Mouse (Mus musculus) hindbrain, embryonic 16.5 days (tissue): Measurements from ENCODE around the gene Gtpbp1. TPM values are rescaled to one million over a fixed set of nuclear protein-coding genes. Genes with fewer than 3 reads are reported as not detected.

Experiments
- ATAC-seq: fragments of 200-750 bp; cut with Nextera tagmentation; 2 replicates; pipeline ENCODE4 v1.8.0; 2017; ENCODE audit warnings: moderate TSS enrichment, moderate library complexity
- H3K27ac ChIP-seq: fragments of 300-500 bp; sonication (generic); 2 replicates; pipeline ENCODE4 v1.5.1; 2014; ENCODE audit warnings: low read depth, mild to moderate bottlenecking, control low read depth, low read length, moderate library complexity
- H3K27me3 ChIP-seq: fragments of 300-500 bp; sonication (generic); replicated peaks from 2 replicates; pipeline ENCODE4 v1.6.1; 2014; ENCODE audit warnings: low read length; ENCODE audit not compliant: control insufficient read depth, insufficient read depth
- H3K36me3 ChIP-seq: fragments of 300-500 bp; sonication (generic); 2 replicates; pipeline ENCODE4 v1.6.1; 2014; ENCODE audit warnings: mild to moderate bottlenecking, low read length, moderate library complexity, mixed read lengths; ENCODE audit not compliant: control insufficient read depth, insufficient read depth
- H3K4me1 ChIP-seq: fragments of 300-500 bp; sonication (generic); 2 replicates; pipeline ENCODE4 v1.6.1; 2014; ENCODE audit warnings: low read depth, low read length; ENCODE audit not compliant: control insufficient read depth, insufficient read depth
- H3K4me2 ChIP-seq: fragments of 300-500 bp; sonication (generic); 2 replicates; pipeline ENCODE4 v1.6.1; 2014; ENCODE audit warnings: mild to moderate bottlenecking, low read length, control low read depth, moderate library complexity
- H3K4me3 ChIP-seq: fragments of 300-500 bp; sonication (generic); 2 replicates; pipeline ENCODE4 v1.5.1; 2014; ENCODE audit warnings: mild to moderate bottlenecking, low read length, control low read depth, moderate library complexity
- H3K9ac ChIP-seq: fragments of 300-500 bp; sonication (generic); 2 replicates; pipeline ENCODE4 v1.6.1; 2014; ENCODE audit warnings: low read depth, mild to moderate bottlenecking, control low read depth, low read length, moderate library complexity
- H3K9me3 ChIP-seq: fragments of 300-500 bp; sonication (generic); 2 replicates; pipeline ENCODE4 v1.6.1; 2014; ENCODE audit warnings: mild to moderate bottlenecking, low read length, moderate library complexity; ENCODE audit not compliant: control insufficient read depth
- WGBS: fragments of 180-500 bp; shearing (Covaris S2); extraction: QIAGEN DNeasy Blood & Tissue Kit; methylation state at CpG from one replicate; pipeline ENCODE4 v1.1.7; 2014; 5-methylcytosine and 5-hydroxymethylcytosine counted together
- polyA plus RNA-seq: library from polyadenylated mRNA; unstranded; fragments of >200 nt; fragmentation: Nextera tagmentation; extraction: Ambion mirVana; gene quantifications from 2 replicates; pipeline ENCODE4 v1.2.1, GENCODE M21; 2015

The Gtpbp1 gene
- polyA plus RNA-seq, 1 experiment from 2014 or later, result 46.0 TPM

DNA sequence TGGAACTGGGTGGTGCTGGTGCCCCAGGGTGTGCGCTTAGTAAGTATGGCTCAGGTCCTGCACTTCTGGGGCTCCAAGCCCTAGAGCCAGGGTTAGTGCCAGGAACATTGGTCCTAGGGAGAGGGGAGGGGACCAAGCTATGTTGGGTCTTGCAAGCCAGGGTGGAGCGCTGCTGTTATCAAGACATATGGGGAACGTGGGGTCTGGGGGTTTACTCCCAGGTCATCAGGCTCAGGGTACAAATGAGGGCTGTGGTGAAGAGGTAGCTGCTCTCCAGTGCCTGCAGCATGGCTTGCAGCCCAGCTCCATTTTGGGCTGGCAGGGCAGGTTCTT is 62.7 kb downstream of the Gtpbp1 start:
- Histone ChIP-seq H3K4me2 (no peak overlapping the region), H3K4me1 (no peaks in the 10 kb centered on the region), H3K4me3 (no peak overlapping the region), H3K9me3 (no peaks in the 10 kb centered on the region), H3K27me3 (no peaks in the 10 kb centered on the region), H3K36me3 (no peaks in the 10 kb centered on the region), H3K9ac (peak overlapping the region; percentile 9; the same call in 1 of the 2 replicates), H3K27ac (no peak overlapping the region)
- ATAC-seq, result peak; percentile 26; the same call in 1 of the 2 replicates
- WGBS, result 90% methylated on average over 3 of the region's 3 CpGs

GRCm38 (mm10) chr15:79753873-79754272 is 63.2 kb downstream of the Gtpbp1 start:
- WGBS, result 54% methylated on average over 4 of the region's 4 CpGs
- no peak for ATAC-seq
- Histone ChIP-seq H3K4me1 (no peaks in the 10 kb centered on the region), H3K4me3 (no peak overlapping the region), H3K9me3 (no peaks in the 10 kb centered on the region), H3K27me3 (no peaks in the 10 kb centered on the region), H3K27ac (no peak overlapping the region), H3K36me3 (no peaks in the 10 kb centered on the region), H3K9ac (peak overlapping the region; percentile 9; the same call in 1 of the 2 replicates), H3K4me2 (no peak overlapping the region)

DNA sequence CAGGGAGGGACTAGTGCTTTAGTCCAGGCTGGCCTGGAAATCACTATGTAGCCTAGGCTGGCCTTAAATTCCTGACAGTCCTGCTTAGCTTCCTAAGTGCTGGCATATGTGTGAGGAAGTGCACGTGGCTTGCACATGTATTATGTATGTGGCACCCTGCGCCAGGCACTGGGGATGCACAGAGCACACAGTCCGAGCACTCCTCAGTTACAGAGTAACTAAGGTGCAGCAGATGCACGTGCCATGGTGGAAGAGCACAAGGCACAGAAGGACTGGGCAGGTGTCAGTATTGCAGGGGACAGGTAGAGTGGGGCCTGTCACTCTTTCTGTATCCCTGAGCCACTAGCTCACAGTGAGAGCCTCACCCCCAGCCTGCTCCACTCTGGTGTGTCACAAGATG is 64.5 kb downstream of the Gtpbp1 start:
- Histone ChIP-seq H3K9ac (no peak overlapping the region), H3K27ac (no peak overlapping the region), H3K27me3 (no peaks in the 10 kb centered on the region), H3K4me3 (no peak overlapping the region), H3K36me3 (no peaks in the 10 kb centered on the region), H3K9me3 (no peaks in the 10 kb centered on the region), H3K4me1 (no peaks in the 10 kb centered on the region), H3K4me2 (no peak overlapping the region)
- 95% methylated on average over 4 of the region's 4 CpGs for WGBS
- no peak for ATAC-seq

DNA sequence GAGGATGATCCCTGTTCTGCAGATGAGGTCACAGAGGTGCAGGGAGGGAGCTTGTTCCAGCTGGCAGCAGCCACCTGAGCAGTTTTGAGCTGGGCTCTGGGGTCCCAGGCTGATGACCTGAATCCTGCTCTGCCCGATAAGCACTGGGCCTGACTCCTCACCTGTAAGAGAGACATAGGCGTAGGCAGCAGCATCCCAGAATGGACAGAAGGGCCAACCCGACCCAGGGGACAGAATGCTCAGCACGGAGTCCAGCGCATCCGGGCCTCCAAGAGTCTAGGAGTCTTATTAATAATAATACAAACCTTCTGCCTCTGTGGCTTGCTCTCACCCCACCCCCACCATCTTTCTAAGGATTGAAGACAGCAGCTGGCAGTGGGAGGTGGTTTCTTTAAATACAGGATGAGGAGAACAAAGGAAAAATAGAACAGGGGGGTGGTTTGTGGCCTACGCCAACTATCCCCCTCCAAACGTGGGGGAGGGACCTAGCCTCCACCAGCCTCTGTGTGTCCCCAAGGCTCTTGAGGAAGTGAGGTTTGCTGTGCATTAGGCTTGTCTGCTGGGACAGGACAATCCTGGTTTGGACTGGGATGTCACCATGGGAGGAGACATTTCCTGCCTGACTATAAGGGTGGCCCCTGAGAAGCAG is 65.5 kb downstream of the Gtpbp1 start:
- H3K9ac ChIP-seq, result no peak overlapping the region; the same call in 1 of the 2 replicates
- no peak overlapping the region for H3K4me3 ChIP-seq
- H3K9me3 ChIP-seq, result no peaks in the 10 kb centered on the region
- no peaks in the 10 kb centered on the region for H3K36me3 ChIP-seq
- ATAC-seq, result no peak
- H3K27me3 ChIP-seq, result no peaks in the 10 kb centered on the region
- no peak overlapping the region for H3K27ac ChIP-seq
- no peak overlapping the region for H3K4me2 ChIP-seq
- WGBS, result 71% methylated on average over 8 of the region's 8 CpGs
- no peaks in the 10 kb centered on the region for H3K4me1 ChIP-seq

DNA sequence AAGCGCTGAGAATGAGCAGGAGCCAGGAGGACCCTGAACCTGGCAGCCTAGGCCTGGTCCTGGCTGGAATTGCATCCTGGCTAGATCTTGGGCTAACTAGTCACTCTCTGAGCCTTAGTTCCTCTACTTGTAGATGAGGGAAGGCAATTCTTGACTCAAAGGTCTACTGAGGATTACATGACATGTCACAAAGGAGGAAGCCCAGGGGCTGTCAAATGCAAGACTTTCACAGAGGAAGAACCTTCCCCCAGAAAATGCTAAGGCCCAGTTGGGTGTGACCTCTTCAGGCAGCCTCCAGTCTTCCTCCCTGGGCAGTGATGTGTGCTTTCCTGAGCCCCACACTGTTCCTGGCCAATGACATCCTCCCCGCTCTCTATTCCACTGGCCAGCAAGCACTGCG is 66.5 kb downstream of the Gtpbp1 start:
- no peak for ATAC-seq
- WGBS, result 93% methylated on average over 3 of the region's 3 CpGs
- Histone ChIP-seq H3K27ac (no peak overlapping the region), H3K4me2 (no peak overlapping the region), H3K36me3 (0 out of 2 replicates have a peak, but pooled peaks cover 6% of the 10 kb centered on the region), H3K27me3 (no peaks in the 10 kb centered on the region), H3K9me3 (no peaks in the 10 kb centered on the region), H3K4me1 (no peaks in the 10 kb centered on the region), H3K9ac (no peak overlapping the region), H3K4me3 (no peak overlapping the region)

GRCm38 (mm10) chr15:79760956-79761355 is 70.3 kb downstream of the Gtpbp1 start:
- ATAC-seq, result no peak
- H3K9me3 ChIP-seq, result no peaks in the 10 kb centered on the region
- peaks cover 2% of the 10 kb centered on the region; the same call in 1 of the 2 replicates for H3K4me1 ChIP-seq
- H3K4me3 ChIP-seq, result no peak overlapping the region
- 79% methylated on average over 6 of the region's 6 CpGs for WGBS
- H3K27me3 ChIP-seq, result no peaks in the 10 kb centered on the region
- no peak overlapping the region for H3K27ac ChIP-seq
- H3K9ac ChIP-seq, result no peak overlapping the region
- H3K4me2 ChIP-seq, result no peak overlapping the region
- H3K36me3 ChIP-seq, result peaks cover 9% of the 10 kb centered on the region; the same call in 1 of the 2 replicates

- H3K9ac ChIP-seq, result no peak overlapping the region
- no peaks in the 10 kb centered on the region for H3K27me3 ChIP-seq
- no peak overlapping the region for H3K4me3 ChIP-seq
- no peak for ATAC-seq
- H3K4me1 ChIP-seq, result peaks cover 7% of the 10 kb centered on the region; the same call in 1 of the 2 replicates
- no peak overlapping the region for H3K27ac ChIP-seq
- H3K36me3 ChIP-seq, result peaks cover 9% of the 10 kb centered on the region; the same call in 1 of the 2 replicates
- WGBS, result 92% methylated on average over 9 of the region's 9 CpGs
- H3K9me3 ChIP-seq, result no peaks in the 10 kb centered on the region
- H3K4me2 ChIP-seq, result no peak overlapping the region
Measured at GRCm38 (mm10) chr15:79763001-79763400, 72.4 kb downstream of the Gtpbp1 start.

DNA sequence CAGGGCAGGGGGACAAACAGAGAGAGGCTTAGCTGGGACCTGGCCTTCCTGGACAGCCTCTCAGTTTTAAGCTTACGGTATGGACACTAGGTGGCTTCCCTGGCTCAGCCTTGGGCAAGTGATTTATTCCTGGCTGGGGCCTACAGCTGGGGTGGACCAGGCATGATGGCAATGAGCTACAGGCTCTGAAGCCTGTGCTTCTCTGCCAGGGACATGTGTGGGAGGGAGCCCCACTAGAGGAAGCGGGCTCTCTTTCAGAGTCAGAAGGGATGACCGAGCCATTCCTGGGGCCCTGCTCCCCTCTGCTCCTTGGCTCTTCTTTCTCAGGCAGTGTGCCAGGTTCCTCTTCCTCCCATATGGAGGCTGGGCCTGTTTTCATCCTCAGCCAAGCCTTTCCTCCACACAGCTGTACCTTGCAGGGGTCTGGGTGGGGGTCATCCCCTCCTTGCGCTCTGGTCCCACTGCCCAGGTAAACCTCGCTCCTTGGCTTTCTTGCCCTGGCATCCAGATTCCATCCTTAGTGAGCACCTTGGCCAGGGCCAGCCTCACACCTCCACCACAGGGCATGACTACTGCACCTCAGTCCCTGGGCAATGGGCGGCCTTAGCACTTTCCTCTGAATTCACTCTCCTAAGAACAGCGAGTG is 73.1 kb downstream of the Gtpbp1 start:
- Histone ChIP-seq H3K36me3 (peaks cover 9% of the 10 kb centered on the region; the same call in 1 of the 2 replicates), H3K9ac (no peak overlapping the region), H3K27me3 (no peaks in the 10 kb centered on the region), H3K4me2 (no peak overlapping the region), H3K27ac (no peak overlapping the region), H3K9me3 (no peaks in the 10 kb centered on the region), H3K4me1 (peaks cover 7% of the 10 kb centered on the region; the same call in 1 of the 2 replicates), H3K4me3 (no peak overlapping the region)
- 0 out of 2 replicates have a peak, but pooled peaks have one; percentile 45 for ATAC-seq
- WGBS, result 89% methylated on average over 7 of the region's 7 CpGs

GRCm38 (mm10) chr15:79764539-79765267 is 74.1 kb downstream of the Gtpbp1 start:
- Histone ChIP-seq H3K9me3 (no peaks in the 10 kb centered on the region), H3K36me3 (peaks cover 9% of the 10 kb centered on the region; the same call in 1 of the 2 replicates), H3K4me3 (no peak overlapping the region), H3K27ac (no peak overlapping the region), H3K4me2 (no peak overlapping the region), H3K27me3 (no peaks in the 10 kb centered on the region), H3K9ac (no peak overlapping the region), H3K4me1 (peaks cover 7% of the 10 kb centered on the region)
- WGBS, result 77% methylated on average over 11 of the region's 11 CpGs
- no peak for ATAC-seq
